Mouse (Mus musculus): ENCODE data around the gene Sumo1. TPM values are rescaled to one million over a fixed set of nuclear protein-coding genes. Genes with fewer than 3 reads are reported as not detected.
"Not testable (repeated sequence)": the region's sequence is repeated elsewhere in the genome, so short reads cannot be mapped to it uniquely, and the experiment has no call there.

The Sumo1 gene
- total RNA-seq, 1 experiment = 161 TPM

DNA sequence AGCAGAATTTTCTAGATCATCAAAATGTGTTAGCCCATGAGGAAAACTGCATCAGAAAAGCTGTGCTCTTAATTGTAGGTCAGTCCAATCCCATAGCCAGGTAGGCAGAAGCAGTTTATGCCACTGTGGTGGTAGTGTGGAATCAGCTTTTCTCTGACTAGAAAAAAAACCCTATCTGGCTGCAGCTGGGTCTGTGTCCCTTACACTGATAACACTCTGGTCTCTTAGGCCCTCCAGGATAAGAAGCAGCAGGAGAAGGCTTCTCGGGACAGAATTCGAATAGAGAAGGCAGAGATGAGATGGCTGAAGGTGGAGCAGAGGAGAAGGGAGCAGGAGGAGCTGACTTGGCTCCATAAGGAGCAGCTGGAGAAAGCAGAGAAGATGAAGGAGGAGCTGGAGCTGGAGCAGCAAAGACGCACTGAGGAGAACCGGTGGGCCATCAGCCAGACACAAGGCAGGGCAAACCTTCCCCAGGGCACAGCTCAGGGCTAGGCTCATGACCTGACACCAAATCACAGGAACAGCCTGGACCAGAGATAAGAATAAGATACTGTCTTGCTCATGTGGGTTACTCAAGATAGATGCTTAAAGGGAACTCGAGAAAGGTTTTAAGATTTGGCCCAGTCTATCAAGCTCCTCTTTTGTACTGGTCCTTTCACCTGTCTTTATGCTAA lies 38.5 kb downstream of the Sumo1 start:
- in situ Hi-C loops (cut with MboI; ENCODE audit: low sequenced_read_pairs in 2 of 2, unreplicated experiment in 2 of 2) = no loop called here
- no peaks in the 10 kb centered on the region for H3K4me1 ChIP-seq (ENCODE audit: control insufficient read depth in 2 of 2, insufficient read depth in 2 of 2, low read length in 2 of 2, poor library complexity in 1 of 2)

DNA sequence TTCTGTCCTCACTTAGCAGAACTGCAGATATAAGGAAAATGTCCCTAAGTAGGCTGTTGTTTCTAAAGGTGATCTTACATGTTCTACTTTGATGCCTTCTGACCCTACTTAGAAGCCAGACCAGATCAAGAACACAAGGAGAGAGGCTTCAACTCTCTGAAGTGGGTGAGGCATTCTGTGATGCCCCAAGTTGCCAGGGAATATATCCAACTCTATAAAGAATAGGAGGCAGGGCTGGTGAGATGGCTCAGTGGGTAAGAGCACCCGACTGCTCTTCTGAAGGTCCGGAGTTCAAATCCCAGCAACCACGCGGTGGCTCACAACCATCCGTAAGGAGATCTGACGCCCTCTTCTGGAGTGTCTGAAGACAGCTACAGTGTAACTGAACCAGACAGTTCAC lies 40.3 kb downstream of the Sumo1 start:
- H3K9ac ChIP-seq (ENCODE audit: insufficient read depth, low read depth, low read length, poor library complexity, severe bottlenecking); H3K4me3 ChIP-seq (ENCODE audit: insufficient read depth in 1 of 2, low read depth in 1 of 2, low read length in 2 of 2, poor library complexity in 1 of 2, severe bottlenecking in 1 of 2); H3K36me3 ChIP-seq (ENCODE audit: control insufficient read depth, insufficient read depth, low read length, poor library complexity, severe bottlenecking); H3K9me3 ChIP-seq (ENCODE audit: control insufficient read depth, insufficient read depth, low read depth, low read length); DNase-seq (ENCODE audit: low read depth, low spot score); H3K4me1 ChIP-seq (ENCODE audit: control insufficient read depth in 2 of 2, insufficient read depth in 2 of 2, low read length in 2 of 2, poor library complexity in 1 of 2); in situ Hi-C loops (cut with MboI; ENCODE audit: low sequenced_read_pairs in 2 of 2, unreplicated experiment in 2 of 2); H3K27ac ChIP-seq (ENCODE audit: insufficient read depth, low read depth, low read length, poor library complexity, severe bottlenecking): not testable (repeated sequence)

More for the DNA sequence above, 38.5 kb downstream of the Sumo1 start:
- Histone ChIP-seq H3K36me3 (ENCODE audit: control insufficient read depth, insufficient read depth, low read length, poor library complexity, severe bottlenecking) (no peaks in the 10 kb centered on the region), H3K27ac (ENCODE audit: insufficient read depth, low read depth, low read length, poor library complexity, severe bottlenecking) (no peak overlapping the region), H3K9me3 (ENCODE audit: control insufficient read depth, insufficient read depth, low read depth, low read length) (no peaks in the 10 kb centered on the region), H3K9ac (ENCODE audit: insufficient read depth, low read depth, low read length, poor library complexity, severe bottlenecking) (no peak overlapping the region), H3K4me3 (ENCODE audit: insufficient read depth in 1 of 2, low read depth in 1 of 2, low read length in 2 of 2, poor library complexity in 1 of 2, severe bottlenecking in 1 of 2) (no peak overlapping the region)
- TF ChIP-seq CHD2 (IDR thresholded peaks at IDR 0.05; ENCODE audit: low read depth, low read length) = no peak
- DNase-seq (ENCODE audit: low read depth, low spot score) = no peak

DNA sequence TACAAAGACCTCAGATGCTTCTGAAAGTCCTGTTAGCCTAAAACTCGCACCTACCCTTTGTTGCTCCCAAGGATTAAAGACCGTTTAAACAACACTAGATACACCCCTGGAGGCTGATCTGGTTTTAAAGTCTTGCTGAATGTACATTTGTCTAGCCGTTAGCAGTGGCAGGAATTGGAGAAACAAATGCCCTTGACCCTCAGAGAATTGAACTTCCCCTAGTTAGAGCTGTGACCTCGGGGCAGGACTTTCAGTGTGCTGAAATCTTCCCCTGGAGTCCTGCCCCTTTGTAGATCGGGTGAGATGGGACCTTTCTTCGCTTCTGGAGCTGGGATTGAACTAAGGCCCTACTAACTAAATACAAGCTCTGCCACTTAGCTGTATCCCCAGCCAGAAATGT lies 41.4 kb downstream of the Sumo1 start:
- no peak for DNase-seq (ENCODE audit: low read depth, low spot score)
- Histone ChIP-seq H3K27ac (ENCODE audit: insufficient read depth, low read depth, low read length, poor library complexity, severe bottlenecking) (no peak overlapping the region), H3K4me1 (ENCODE audit: control insufficient read depth in 2 of 2, insufficient read depth in 2 of 2, low read length in 2 of 2, poor library complexity in 1 of 2) (no peaks in the 10 kb centered on the region), H3K9ac (ENCODE audit: insufficient read depth, low read depth, low read length, poor library complexity, severe bottlenecking) (no peak overlapping the region), H3K9me3 (ENCODE audit: control insufficient read depth, insufficient read depth, low read depth, low read length) (no peaks in the 10 kb centered on the region), H3K4me3 (ENCODE audit: insufficient read depth in 1 of 2, low read depth in 1 of 2, low read length in 2 of 2, poor library complexity in 1 of 2, severe bottlenecking in 1 of 2) (no peak overlapping the region), H3K36me3 (ENCODE audit: control insufficient read depth, insufficient read depth, low read length, poor library complexity, severe bottlenecking) (no peaks in the 10 kb centered on the region)
- in situ Hi-C loops (cut with MboI; ENCODE audit: low sequenced_read_pairs in 2 of 2, unreplicated experiment in 2 of 2) = no loop called here
- TF ChIP-seq ZC3H11A (IDR thresholded peaks at IDR 0.05; ENCODE audit: borderline replicate concordance, low read depth, low read length) = no peak
- no peak for TF ChIP-seq MAFK (IDR thresholded peaks at IDR 0.05; ENCODE audit: insufficient read depth, low read depth, low read length)
- no peak for TF ChIP-seq CHD2 (IDR thresholded peaks at IDR 0.05; ENCODE audit: low read depth, low read length)
- TF ChIP-seq HCFC1 (IDR thresholded peaks at IDR 0.05; ENCODE audit: borderline replicate concordance, insufficient read depth, low read length) = no peak
- no peak for TF ChIP-seq ZNF384 (IDR thresholded peaks at IDR 0.05; ENCODE audit: low read depth, low read length)

DNA sequence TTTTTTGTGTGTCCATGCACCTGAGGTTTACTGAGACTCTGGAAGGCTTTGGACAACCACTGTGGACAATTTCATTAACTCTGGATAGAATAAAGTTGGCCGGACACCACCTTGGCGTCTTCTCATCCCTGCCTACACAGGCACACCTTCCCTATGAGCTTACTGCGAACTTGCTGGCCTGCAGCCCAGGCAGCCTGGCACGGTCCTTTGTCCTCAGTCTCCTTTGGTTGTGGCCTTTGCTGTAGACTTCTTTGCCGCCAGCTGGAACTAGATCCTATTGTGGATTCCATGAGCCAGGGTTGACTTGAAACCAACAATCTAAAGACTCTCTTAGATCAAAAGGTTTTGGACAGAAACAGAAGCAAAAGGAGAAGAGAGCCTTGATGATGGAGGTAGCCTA lies 45.2 kb downstream of the Sumo1 start:
- Histone ChIP-seq H3K9me3 (ENCODE audit: control insufficient read depth, insufficient read depth, low read depth, low read length) (no peaks in the 10 kb centered on the region), H3K9ac (ENCODE audit: insufficient read depth, low read depth, low read length, poor library complexity, severe bottlenecking) (no peak overlapping the region), H3K27ac (ENCODE audit: insufficient read depth, low read depth, low read length, poor library complexity, severe bottlenecking) (no peak overlapping the region), H3K4me1 (ENCODE audit: control insufficient read depth in 2 of 2, insufficient read depth in 2 of 2, low read length in 2 of 2, poor library complexity in 1 of 2) (no peaks in the 10 kb centered on the region), H3K4me3 (ENCODE audit: insufficient read depth in 1 of 2, low read depth in 1 of 2, low read length in 2 of 2, poor library complexity in 1 of 2, severe bottlenecking in 1 of 2) (no peak overlapping the region), H3K36me3 (ENCODE audit: control insufficient read depth, insufficient read depth, low read length, poor library complexity, severe bottlenecking) (no peaks in the 10 kb centered on the region)
- TF ChIP-seq MAFK (IDR thresholded peaks at IDR 0.05; ENCODE audit: insufficient read depth, low read depth, low read length) (no peak), CHD2 (IDR thresholded peaks at IDR 0.05; ENCODE audit: low read depth, low read length) (no peak), ZNF384 (IDR thresholded peaks at IDR 0.05; ENCODE audit: low read depth, low read length) (no peak)
- in situ Hi-C loops (cut with MboI; ENCODE audit: low sequenced_read_pairs in 2 of 2, unreplicated experiment in 2 of 2) = no loop called here
- DNase-seq (ENCODE audit: low read depth, low spot score) = no peak

DNA sequence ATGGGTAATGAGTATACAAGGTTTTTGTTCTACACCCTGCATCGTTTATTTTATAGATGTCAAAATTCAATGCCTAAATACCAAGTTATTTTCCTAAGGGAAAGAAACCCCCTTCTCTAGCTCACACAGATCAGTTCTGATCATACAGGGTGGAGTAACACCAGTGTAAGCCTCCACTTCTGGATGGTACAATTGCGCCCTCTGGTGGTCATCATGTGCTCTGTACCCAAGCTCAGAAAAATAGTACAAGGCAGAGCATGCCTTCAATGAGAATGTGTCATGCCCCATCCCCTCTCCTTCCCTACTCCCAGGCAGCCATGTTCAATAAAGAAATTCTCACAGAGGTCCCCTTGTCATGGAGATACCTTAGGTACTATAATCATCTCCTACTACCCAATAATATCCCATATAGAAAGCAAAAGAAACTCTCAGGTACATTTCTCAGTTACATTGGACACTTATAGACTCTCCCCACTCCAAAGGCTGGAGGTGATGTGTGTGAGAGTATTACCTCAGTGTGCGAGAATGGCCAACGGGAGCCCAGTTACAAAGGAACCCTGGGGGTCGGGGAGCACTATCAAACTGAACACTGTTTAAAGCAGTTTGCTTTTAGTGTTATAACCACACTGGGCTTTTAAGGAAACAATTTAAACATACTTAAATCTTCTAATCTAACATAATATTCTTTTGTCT lies 47.2 kb downstream of the Sumo1 start:
- peak; percentile 81 for DNase-seq (ENCODE audit: low read depth, low spot score)
- Histone ChIP-seq H3K27ac (ENCODE audit: insufficient read depth, low read depth, low read length, poor library complexity, severe bottlenecking) (no peak overlapping the region), H3K4me1 (ENCODE audit: control insufficient read depth in 2 of 2, insufficient read depth in 2 of 2, low read length in 2 of 2, poor library complexity in 1 of 2) (no peaks in the 10 kb centered on the region), H3K36me3 (ENCODE audit: control insufficient read depth, insufficient read depth, low read length, poor library complexity, severe bottlenecking) (no peaks in the 10 kb centered on the region), H3K4me3 (ENCODE audit: insufficient read depth in 1 of 2, low read depth in 1 of 2, low read length in 2 of 2, poor library complexity in 1 of 2, severe bottlenecking in 1 of 2) (no peak overlapping the region), H3K9me3 (ENCODE audit: control insufficient read depth, insufficient read depth, low read depth, low read length) (no peaks in the 10 kb centered on the region), H3K9ac (ENCODE audit: insufficient read depth, low read depth, low read length, poor library complexity, severe bottlenecking) (no peak overlapping the region)
- in situ Hi-C loops (cut with MboI; ENCODE audit: low sequenced_read_pairs in 2 of 2, unreplicated experiment in 2 of 2) = loop anchor here (5.0 to 25.0 kb wide), 2 partner anchors 361 to 381 kb away; partner anchors contain the start of gene Cdk15 (in 1 of the 2)
- TF ChIP-seq HCFC1 (IDR thresholded peaks at IDR 0.05; ENCODE audit: borderline replicate concordance, insufficient read depth, low read length) = no peak
- TF ChIP-seq ZC3H11A (IDR thresholded peaks at IDR 0.05; ENCODE audit: borderline replicate concordance, low read depth, low read length) = peak; percentile 96
- TF ChIP-seq CHD2 (IDR thresholded peaks at IDR 0.05; ENCODE audit: low read depth, low read length) = no peak
